Mouse (Mus musculus): ENCODE measurements around the gene Tax1bp3. TPM values are rescaled to one million over a fixed set of nuclear protein-coding genes. Genes with fewer than 3 reads are reported as not detected.

The Tax1bp3 gene
- polyA plus RNA-seq, 1 experiment from 2014 or later = 237 TPM

GRCm38 (mm10) chr11:73213956-73214355 lies 37.1 kb downstream of the Tax1bp3 start:
- DNase-seq (ENCODE audit: low spot score) = no peak
- Histone ChIP-seq H3K9me3 (no peaks in the 10 kb centered on the region), H3K27ac (no peak overlapping the region), H3K27me3 (ENCODE audit: insufficient read depth, poor library complexity, severe bottlenecking) (no peaks in the 10 kb centered on the region), H3K4me1 (replicated peaks) (no peaks in the 10 kb centered on the region), H3K36me3 (no peaks in the 10 kb centered on the region), H3K4me3 (no peak overlapping the region)
- WGBS = 82% methylated on average over 3 of the region's 3 CpGs

DNA sequence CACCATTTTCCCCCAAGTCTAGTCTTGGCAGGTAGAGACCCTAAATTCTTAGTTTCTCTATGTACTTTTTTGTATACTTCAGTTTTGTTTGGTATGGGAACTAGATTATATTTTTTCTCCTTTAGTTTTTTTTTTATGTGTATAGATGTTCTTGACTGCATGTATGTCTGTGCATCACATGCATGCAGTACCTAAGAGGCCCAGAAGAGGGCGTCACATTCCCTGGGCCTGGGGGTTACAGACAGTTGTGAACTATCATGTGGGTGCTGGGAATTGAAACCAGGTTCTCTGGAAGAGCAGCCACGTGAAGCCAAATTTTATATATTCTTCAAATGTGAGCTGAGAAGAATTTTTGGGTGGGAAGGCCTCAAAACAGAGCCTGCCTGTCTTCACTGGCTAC lies 42.8 kb downstream of the Tax1bp3 start:
- Histone ChIP-seq H3K9me3 (no peaks in the 10 kb centered on the region), H3K4me3 (no peak overlapping the region), H3K27me3 (ENCODE audit: insufficient read depth, poor library complexity, severe bottlenecking) (no peaks in the 10 kb centered on the region), H3K4me1 (replicated peaks) (no peaks in the 10 kb centered on the region), H3K27ac (no peak overlapping the region), H3K36me3 (no peaks in the 10 kb centered on the region)
- DNase-seq (ENCODE audit: low spot score) = no peak
- 56% methylated on average over 2 of the region's 2 CpGs for WGBS

DNA sequence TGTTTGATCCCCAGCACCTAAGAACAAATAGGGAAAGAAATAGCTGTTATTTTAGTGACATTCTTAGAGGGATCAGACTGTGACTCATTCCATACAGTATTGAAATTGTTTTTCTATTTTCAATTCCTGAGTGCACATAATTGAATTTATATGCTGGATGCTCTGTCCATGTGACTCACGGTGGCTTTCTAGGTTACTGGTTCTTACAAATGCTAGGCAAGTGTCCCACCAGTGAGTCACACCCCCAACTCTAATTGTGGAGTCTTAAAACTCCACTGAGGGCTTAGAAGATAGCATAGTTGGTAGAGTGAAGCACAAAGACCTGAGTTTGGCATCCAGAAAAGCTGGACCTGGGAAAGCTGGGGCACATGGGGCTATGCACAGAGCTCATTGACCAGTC lies 43.8 kb downstream of the Tax1bp3 start:
- no peaks in the 10 kb centered on the region for H3K27me3 ChIP-seq (ENCODE audit: insufficient read depth, poor library complexity, severe bottlenecking)
- WGBS = 90% methylated on average over 1 of the region's 1 CpGs

GRCm38 (mm10) chr11:73222846-73223245 lies 46.0 kb downstream of the Tax1bp3 start:
- H3K27ac ChIP-seq = no peak overlapping the region
- no peaks in the 10 kb centered on the region for H3K9me3 ChIP-seq
- no peak for DNase-seq (ENCODE audit: low spot score)
- no peaks in the 10 kb centered on the region for H3K36me3 ChIP-seq
- 49% methylated on average over 5 of the region's 5 CpGs for WGBS
- H3K4me3 ChIP-seq = no peak overlapping the region
- H3K27me3 ChIP-seq (ENCODE audit: insufficient read depth, poor library complexity, severe bottlenecking) = no peaks in the 10 kb centered on the region
- H3K4me1 ChIP-seq (replicated peaks) = no peaks in the 10 kb centered on the region

More for the DNA sequence above, 43.8 kb downstream of the Tax1bp3 start:
- Histone ChIP-seq H3K4me1 (replicated peaks) (no peaks in the 10 kb centered on the region), H3K9me3 (no peaks in the 10 kb centered on the region), H3K27ac (no peak overlapping the region), H3K36me3 (no peaks in the 10 kb centered on the region), H3K4me3 (no peak overlapping the region)
- DNase-seq (ENCODE audit: low spot score) = no peak

DNA sequence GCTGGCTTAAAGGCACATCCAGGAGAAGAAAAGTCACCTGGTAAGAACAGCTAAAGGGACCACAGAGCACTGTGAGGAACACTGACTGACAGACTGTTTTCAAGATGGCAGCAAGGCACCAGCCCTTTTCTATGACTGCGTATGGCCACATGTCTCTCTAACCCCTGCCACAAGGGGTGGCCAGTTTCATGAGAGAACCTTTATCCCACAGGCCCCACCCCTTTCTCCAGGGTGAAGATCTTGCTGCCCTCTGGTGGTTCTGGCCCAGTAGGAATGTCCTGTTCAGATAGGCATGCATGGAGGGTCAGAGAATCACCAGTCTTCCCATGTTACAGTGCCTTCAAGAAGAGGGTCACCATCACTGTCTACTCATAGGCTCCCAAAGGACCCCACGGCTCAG lies 47.1 kb downstream of the Tax1bp3 start:
- no peaks in the 10 kb centered on the region for H3K36me3 ChIP-seq
- WGBS = 75% methylated on average over 2 of the region's 2 CpGs
- H3K27me3 ChIP-seq (ENCODE audit: insufficient read depth, poor library complexity, severe bottlenecking) = no peaks in the 10 kb centered on the region
- no peak overlapping the region for H3K4me3 ChIP-seq
- DNase-seq (ENCODE audit: low spot score) = no peak
- no peaks in the 10 kb centered on the region for H3K4me1 ChIP-seq (replicated peaks)
- H3K9me3 ChIP-seq = peaks cover 3% of the 10 kb centered on the region; the same call in 1 of the 2 replicates
- no peak overlapping the region for H3K27ac ChIP-seq

GRCm38 (mm10) chr11:73225856-73226255 lies 49.0 kb downstream of the Tax1bp3 start:
- no peak for DNase-seq (ENCODE audit: low spot score)
- 89% methylated on average over 6 of the region's 6 CpGs for WGBS
- Histone ChIP-seq H3K4me3 (no peak overlapping the region), H3K4me1 (replicated peaks) (no peaks in the 10 kb centered on the region), H3K27ac (no peak overlapping the region), H3K27me3 (ENCODE audit: insufficient read depth, poor library complexity, severe bottlenecking) (no peaks in the 10 kb centered on the region), H3K9me3 (peaks cover 6% of the 10 kb centered on the region; the same call in 1 of the 2 replicates), H3K36me3 (no peaks in the 10 kb centered on the region)

GRCm38 (mm10) chr11:73228881-73229280 lies 52.0 kb downstream of the Tax1bp3 start:
- WGBS = 84% methylated on average over 5 of the region's 5 CpGs
- no peaks in the 10 kb centered on the region for H3K36me3 ChIP-seq
- H3K4me1 ChIP-seq (replicated peaks) = no peaks in the 10 kb centered on the region

DNA sequence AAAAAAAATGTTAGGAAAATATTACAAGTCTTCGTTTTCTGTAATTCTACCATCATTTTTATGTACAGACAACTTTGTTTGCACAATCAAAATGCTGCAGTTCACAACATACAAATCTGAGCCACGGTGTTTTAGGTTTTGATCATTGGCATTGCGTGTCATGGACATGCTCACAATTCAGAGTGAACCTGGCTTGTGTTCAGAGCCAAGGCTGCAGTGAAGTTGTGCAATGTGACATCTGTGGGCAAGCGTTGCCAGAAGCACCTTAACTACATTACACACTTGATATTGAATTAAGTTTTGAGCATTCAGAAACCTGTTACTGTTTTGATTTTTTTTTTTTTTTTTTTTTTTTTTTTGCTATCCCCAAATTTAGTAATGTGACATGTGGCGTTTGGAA lies 53.2 kb downstream of the Tax1bp3 start:
- H3K9me3 ChIP-seq = peaks cover 6% of the 10 kb centered on the region; the same call in 1 of the 2 replicates
- 90% methylated on average over 5 of the region's 5 CpGs for WGBS
- H3K4me3 ChIP-seq = no peak overlapping the region
- no peak overlapping the region for H3K27ac ChIP-seq
- no peaks in the 10 kb centered on the region for H3K27me3 ChIP-seq (ENCODE audit: insufficient read depth, poor library complexity, severe bottlenecking)
- H3K36me3 ChIP-seq = no peaks in the 10 kb centered on the region
- DNase-seq (ENCODE audit: low spot score) = no peak
- no peaks in the 10 kb centered on the region for H3K4me1 ChIP-seq (replicated peaks)

More at GRCm38 (mm10) chr11:73228881-73229280, 52.0 kb downstream of the Tax1bp3 start:
- no peak for DNase-seq (ENCODE audit: low spot score)
- Histone ChIP-seq H3K27ac (no peak overlapping the region), H3K27me3 (ENCODE audit: insufficient read depth, poor library complexity, severe bottlenecking) (no peaks in the 10 kb centered on the region), H3K9me3 (peaks cover 6% of the 10 kb centered on the region; the same call in 1 of the 2 replicates), H3K4me3 (no peak overlapping the region)

- Histone ChIP-seq H3K27me3 (ENCODE audit: insufficient read depth, poor library complexity, severe bottlenecking) (no peaks in the 10 kb centered on the region), H3K4me3 (no peak overlapping the region), H3K9me3 (peaks cover 6% of the 10 kb centered on the region; the same call in 1 of the 2 replicates), H3K36me3 (no peaks in the 10 kb centered on the region), H3K4me1 (replicated peaks) (0 out of 2 replicates have a peak, but pooled peaks cover 3% of the 10 kb centered on the region), H3K27ac (no peak overlapping the region)
- 71% methylated on average over 2 of the region's 2 CpGs for WGBS
- no peak for DNase-seq (ENCODE audit: low spot score)
Observed at GRCm38 (mm10) chr11:73232513-73232912, 55.6 kb downstream of the Tax1bp3 start.

Other genes with a start within 250 kb of the Tax1bp3 start
- gene Atp2a3, start 215.9 kb upstream of the Tax1bp3 start, polyA plus RNA-seq (2016; fragmentation: Nextera tagmentation; extraction: Ambion mirVana) = 1.4 and 1.6 TPM in 2 replicates
- gene P2rx1, start 178.0 kb upstream of the Tax1bp3 start, polyA plus RNA-seq (2016; fragmentation: Nextera tagmentation; extraction: Ambion mirVana) = 0.83 and 1.8 TPM in 2 replicates
- 5.8 and 6.6 TPM in 2 replicates for gene Camkk1, start 158.1 kb upstream of the Tax1bp3 start, polyA plus RNA-seq (2016; fragmentation: Nextera tagmentation; extraction: Ambion mirVana)
- 10.5 and 12.4 TPM in 2 replicates for gene Ncbp3, start 129.3 kb upstream of the Tax1bp3 start, polyA plus RNA-seq (2016; fragmentation: Nextera tagmentation; extraction: Ambion mirVana)
- gene Itgae, start 86.5 kb upstream of the Tax1bp3 start, polyA plus RNA-seq (2016; fragmentation: Nextera tagmentation; extraction: Ambion mirVana) = 0.35 and 0.47 TPM in 2 replicates
- gene Haspin, start 38.8 kb upstream of the Tax1bp3 start, polyA plus RNA-seq (2016; fragmentation: Nextera tagmentation; extraction: Ambion mirVana) = 19.8 and 24.2 TPM in 2 replicates
- gene P2rx5, start 16.7 kb upstream of the Tax1bp3 start, polyA plus RNA-seq (2016; fragmentation: Nextera tagmentation; extraction: Ambion mirVana) = 0.10 and 0.32 TPM in 2 replicates
- 132 and 134 TPM in 2 replicates for gene Emc6, start within 50 bp of the Tax1bp3 start, polyA plus RNA-seq (2016; fragmentation: Nextera tagmentation; extraction: Ambion mirVana)
- gene Ctns, start 22.0 kb downstream of the Tax1bp3 start, polyA plus RNA-seq (2016; fragmentation: Nextera tagmentation; extraction: Ambion mirVana) = 15.4 and 19.9 TPM in 2 replicates
- gene Shpk, start 22.4 kb downstream of the Tax1bp3 start, polyA plus RNA-seq (2016; fragmentation: Nextera tagmentation; extraction: Ambion mirVana) = 1.1 and 1.7 TPM in 2 replicates
- gene Trpv1, start 57.2 kb downstream of the Tax1bp3 start, polyA plus RNA-seq (2016; fragmentation: Nextera tagmentation; extraction: Ambion mirVana) = not detected in 2 replicates
- 0.09 TPM in 1 of 2 replicates, not detected in the other for gene Trpv3, start 90.3 kb downstream of the Tax1bp3 start, polyA plus RNA-seq (2016; fragmentation: Nextera tagmentation; extraction: Ambion mirVana)
- 0.25 TPM in 1 of 2 replicates, not detected in the other for gene Aspa, start 152.5 kb downstream of the Tax1bp3 start, polyA plus RNA-seq (2016; fragmentation: Nextera tagmentation; extraction: Ambion mirVana)
- not detected in 2 replicates for gene Gm49340, start 152.7 kb downstream of the Tax1bp3 start, polyA plus RNA-seq (2016; fragmentation: Nextera tagmentation; extraction: Ambion mirVana)
- gene Spata22, start 152.7 kb downstream of the Tax1bp3 start, polyA plus RNA-seq (2016; fragmentation: Nextera tagmentation; extraction: Ambion mirVana) = not detected in 2 replicates
- gene Olfr20, start 173.7 kb downstream of the Tax1bp3 start, polyA plus RNA-seq (2016; fragmentation: Nextera tagmentation; extraction: Ambion mirVana) = not detected in 2 replicates
- gene Olfr376, start 194.2 kb downstream of the Tax1bp3 start, polyA plus RNA-seq (2016; fragmentation: Nextera tagmentation; extraction: Ambion mirVana) = not detected in 2 replicates
- not detected in 2 replicates for gene Olfr1, start 222.5 kb downstream of the Tax1bp3 start, polyA plus RNA-seq (2016; fragmentation: Nextera tagmentation; extraction: Ambion mirVana)

Data from hindbrain, embryonic 10.5 days (tissue).